Mouse (Mus musculus) urinary bladder, postnatal 14 days (tissue): Measurements from ENCODE around the gene Spata16.
"Not testable (repeated sequence)": the region's sequence is repeated elsewhere in the genome, so short reads cannot be mapped to it uniquely, and the experiment has no call there.

Experiments
- DNase-seq: peaks from one replicate; pipeline ENCODE4 v3.0.0; 2021; ENCODE audit warnings: low spot score

The Spata16 gene

GRCm38 (mm10) chr3:26637402-26637801, at the start of gene Spata16:
TSS of gene Spata16 (plus strand) at chr3:26637620.
- no peak for DNase-seq

- no peak for DNase-seq
Observed at GRCm38 (mm10) chr3:26604861-26605260, 32.6 kb upstream of the Spata16 start.

GRCm38 (mm10) chr3:26608531-26608930, 28.9 kb upstream of the Spata16 start:
- DNase-seq: no peak

- DNase-seq: no peak
Observed at GRCm38 (mm10) chr3:26639214-26639613, 1.8 kb downstream of the Spata16 start.

- no peak for DNase-seq
Observed at GRCm38 (mm10) chr3:26639851-26640250, 2.4 kb downstream of the Spata16 start.

- DNase-seq: no peak
Observed at GRCm38 (mm10) chr3:26640321-26641075, 3.1 kb downstream of the Spata16 start.

- DNase-seq: no peak
Observed at GRCm38 (mm10) chr3:26641351-26642249, 4.2 kb downstream of the Spata16 start.

GRCm38 (mm10) chr3:26644136-26644535, 6.7 kb downstream of the Spata16 start:
- DNase-seq: no peak

- no peak for DNase-seq
Observed at GRCm38 (mm10) chr3:26646834-26647233, 9.4 kb downstream of the Spata16 start.

GRCm38 (mm10) chr3:26685832-26686231, 48.4 kb downstream of the Spata16 start:
- DNase-seq: no peak

GRCm38 (mm10) chr3:26709492-26709891, 72.1 kb downstream of the Spata16 start:
- DNase-seq: not testable (repeated sequence)

GRCm38 (mm10) chr3:26727526-26727925, 90.1 kb downstream of the Spata16 start:
- DNase-seq: no peak

- DNase-seq: no peak
Observed at GRCm38 (mm10) chr3:26750492-26750891, 113.1 kb downstream of the Spata16 start.

- no peak for DNase-seq
Observed at GRCm38 (mm10) chr3:26752441-26752840, 115.0 kb downstream of the Spata16 start.

- DNase-seq: no peak
Observed at GRCm38 (mm10) chr3:26793334-26794101, 156.1 kb downstream of the Spata16 start.

GRCm38 (mm10) chr3:26795851-26796538, 158.6 kb downstream of the Spata16 start:
- DNase-seq: no peak

GRCm38 (mm10) chr3:26796954-26797353, 159.5 kb downstream of the Spata16 start:
- no peak for DNase-seq

- no peak for DNase-seq
Observed at GRCm38 (mm10) chr3:26814307-26814706, 176.9 kb downstream of the Spata16 start.

GRCm38 (mm10) chr3:26815764-26816163, 178.3 kb downstream of the Spata16 start:
- DNase-seq: no peak

GRCm38 (mm10) chr3:26819398-26819797, 182.0 kb downstream of the Spata16 start:
- no peak for DNase-seq

GRCm38 (mm10) chr3:26826958-26827839, 189.8 kb downstream of the Spata16 start:
- no peak for DNase-seq
